8 mouse cellular contexts compared by ENCODE assay signal in the genomic region with DNA sequence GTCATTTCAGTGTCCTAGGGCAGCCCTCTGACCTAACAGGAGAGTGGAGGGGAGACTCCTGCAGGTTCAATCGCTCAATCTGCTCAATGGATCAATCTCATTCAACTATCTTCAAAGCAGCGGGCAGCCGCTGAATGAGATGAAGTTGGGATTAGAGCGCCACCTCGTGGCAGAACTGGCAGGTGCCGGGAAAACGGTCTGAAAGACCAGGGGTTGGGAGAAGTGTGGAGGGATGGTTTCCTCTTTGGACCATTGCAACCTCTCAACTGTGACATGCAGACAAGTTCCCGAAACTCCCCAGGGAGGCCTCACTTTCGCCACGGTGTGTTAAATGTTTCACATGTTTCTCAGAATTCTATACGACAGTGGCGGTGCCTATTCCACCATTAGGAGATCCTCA. TPM values are rescaled to one million over a fixed set of nuclear protein-coding genes. Genes with fewer than 3 reads are reported as not detected.
DNase-seq lines count a peak whose midpoint lies in the region; ATAC-seq and TF ChIP-seq lines count a peak whose summit lies in the region.

No protein-coding gene starts in this region.

- H3K4me3 ChIP-seq in hindbrain, postnatal 0 days (ENCODE audit: low read length) = no peak overlapping the region
- H3K4me3 ChIP-seq in small intestine, adult 2 months (ENCODE audit: low read depth, low read length) = peak overlapping the region; percentile 14; the same call in 1 of the 2 replicates

- no peaks in the 10 kb centered on the region for H3K4me1 ChIP-seq in hindbrain, postnatal 0 days (ENCODE audit: insufficient read depth, low read length)
- peaks cover 9% of the 10 kb centered on the region for H3K4me1 ChIP-seq in small intestine, adult 2 months (ENCODE audit: control insufficient read depth, insufficient read depth, insufficient read length, low read length)

- H3K4me2 ChIP-seq in hindbrain, postnatal 0 days (ENCODE audit: low read depth, low read length) = no peak overlapping the region

- ATAC-seq in hindbrain, postnatal 0 days = no peak
- ATAC-seq in activated CD4-positive, CD25-positive, alpha-beta regulatory T cell, adult 4 months = no peak

- no peak for TF ChIP-seq POLR2A in small intestine, adult 2 months (IDR thresholded peaks at IDR 0.05; ENCODE audit: low read depth, low read length)

- no peaks in the 10 kb centered on the region for H3K9me3 ChIP-seq in hindbrain, postnatal 0 days (ENCODE audit: low read length)

- peaks cover 36% of the 10 kb centered on the region for H3K36me3 ChIP-seq in hindbrain, postnatal 0 days (ENCODE audit: insufficient read depth, low read length)
- peaks cover 27% of the 10 kb centered on the region for H3K36me3 ChIP-seq in small intestine, adult 2 months (ENCODE audit: control insufficient read depth, insufficient read depth, low read length)

- no peak overlapping the region for H3K9ac ChIP-seq in hindbrain, postnatal 0 days (replicated peaks; ENCODE audit: low read length)

- H3K27me3 ChIP-seq in hindbrain, postnatal 0 days (ENCODE audit: insufficient read depth, low read length) = no peaks in the 10 kb centered on the region
- H3K27me3 ChIP-seq in small intestine, adult 2 months (ENCODE audit: control insufficient read depth, insufficient read depth, low read length) = no peaks in the 10 kb centered on the region

- peak; percentile 91 for TF ChIP-seq CTCF in hindbrain, postnatal 0 days (IDR thresholded peaks at IDR 0.05; ENCODE audit: low read depth)
- TF ChIP-seq CTCF in small intestine, adult 2 months (IDR thresholded peaks at IDR 0.05; ENCODE audit: extremely low read depth, insufficient read length, insufficient replicate concordance, low read depth, low read length) = peak; percentile 91

- intact Hi-C loops in left cerebral cortex, postnatal 25 days (cut with DNase I) = loop anchor here (1.0 to 5.0 kb wide), 2 partner anchors 35 to 54 kb away; no protein-coding TSS in a partner anchor

- no peak overlapping the region for H3K27ac ChIP-seq in hindbrain, postnatal 0 days
- H3K27ac ChIP-seq in small intestine, adult 2 months (ENCODE audit: insufficient read depth, low read depth, low read length) = peak overlapping the region; percentile 86; the same call in 1 of the 2 replicates

- 10% methylated on average over 12 of the region's 12 CpGs for WGBS in hindbrain, postnatal 0 days
- WGBS in small intestine, adult 2 months = 14% methylated on average over 12 of the region's 12 CpGs

- peak; percentile 60 for DNase-seq in Muller cell, postnatal 12 days (ENCODE audit: inconsistent ontology term)
- DNase-seq in cerebellum, adult 18-20 months = peak; percentile 79 to 86
- peak; percentile 85 for DNase-seq in gastrocnemius, adult 18-20 months (ENCODE audit: low spot score)
- DNase-seq in hindbrain, postnatal 0 days (ENCODE audit: low spot score) = peak; percentile 92
- peak; percentile 85 to 86 for DNase-seq in left cerebral cortex, postnatal 25 days (ENCODE audit: low spot score in 2 of 2)
- peak; percentile 89 for DNase-seq in mesoderm, embryonic 11.5 days (ENCODE audit: low read depth, low spot score)

RNA-seq across cellular contexts. Expression of gene Atp6v1g2, which starts 1.4 kb away (rescaled TPM):
- 1 to 10 TPM; 1.1 to 1.8 TPM for total RNA-seq in gastrocnemius, adult 18-20 months (2021)
- total RNA-seq in hindbrain, postnatal 0 days (2014; rRNA removed) = 91.0 and 114 TPM in 2 replicates
- 180 and 183 TPM in 2 replicates for polyA plus RNA-seq in hindbrain, postnatal 0 days (2015; fragmentation: Nextera tagmentation; extraction: Ambion mirVana)
- 100 to 1,000 TPM; 514 to 578 TPM for total RNA-seq in left cerebral cortex, postnatal 25 days (2021)
- polyA plus RNA-seq in small intestine, adult 2 months (2012; rRNA removed) = 1.0 and 2.8 TPM in 2 replicates
- polyA plus RNA-seq in activated CD4-positive, CD25-positive, alpha-beta regulatory T cell, adult 4 months (2017; shearing (Covaris generic)) = 1 to 10 TPM; 2.3 to 4.0 TPM

RNA-seq across cellular contexts. Expression of gene Nfkbil1, which starts 3.5 kb away (rescaled TPM):
- total RNA-seq in gastrocnemius, adult 18-20 months (2021) = 1 to 10 TPM; 7.0 to 7.2 TPM
- 15.5 and 15.9 TPM in 2 replicates for total RNA-seq in hindbrain, postnatal 0 days (2014; rRNA removed)
- 11.4 and 12.9 TPM in 2 replicates for polyA plus RNA-seq in hindbrain, postnatal 0 days (2015; fragmentation: Nextera tagmentation; extraction: Ambion mirVana)
- 10 to 100 TPM; 11.7 to 12.8 TPM for total RNA-seq in left cerebral cortex, postnatal 25 days (2021)
- 13.7 and 36.3 TPM in 2 replicates for polyA plus RNA-seq in small intestine, adult 2 months (2012; rRNA removed)
- polyA plus RNA-seq in activated CD4-positive, CD25-positive, alpha-beta regulatory T cell, adult 4 months (2017; shearing (Covaris generic)) = 1 to 10 TPM; 3.4 to 4.4 TPM

RNA-seq across cellular contexts. Expression of gene Ddx39b, which starts 9.5 kb away (rescaled TPM):
- 10 to 100 TPM; 83.5 to 83.8 TPM for total RNA-seq in gastrocnemius, adult 18-20 months (2021)
- total RNA-seq in hindbrain, postnatal 0 days (2014; rRNA removed) = 259 and 266 TPM in 2 replicates
- polyA plus RNA-seq in hindbrain, postnatal 0 days (2015; fragmentation: Nextera tagmentation; extraction: Ambion mirVana) = 326 and 341 TPM in 2 replicates
- total RNA-seq in left cerebral cortex, postnatal 25 days (2021) = 100 to 1,000 TPM; 207 to 209 TPM
- polyA plus RNA-seq in small intestine, adult 2 months (2012; rRNA removed) = 95.6 and 194 TPM in 2 replicates
- 100 to 1,000 TPM; 200 to 247 TPM for polyA plus RNA-seq in activated CD4-positive, CD25-positive, alpha-beta regulatory T cell, adult 4 months (2017; shearing (Covaris generic))

RNA-seq across cellular contexts. Expression of gene Gm16181, which starts 11.4 kb away (rescaled TPM):
- total RNA-seq in gastrocnemius, adult 18-20 months (2021) = not detected
- total RNA-seq in hindbrain, postnatal 0 days (2014; rRNA removed) = not detected in 2 replicates
- polyA plus RNA-seq in hindbrain, postnatal 0 days (2015; fragmentation: Nextera tagmentation; extraction: Ambion mirVana) = 0.40 TPM in 1 of 2 replicates, not detected in the other
- not detected for total RNA-seq in left cerebral cortex, postnatal 25 days (2021)
- polyA plus RNA-seq in small intestine, adult 2 months (2012; rRNA removed) = 0.22 TPM in 1 of 2 replicates, not detected in the other
- polyA plus RNA-seq in activated CD4-positive, CD25-positive, alpha-beta regulatory T cell, adult 4 months (2017; shearing (Covaris generic)) = 1 to 10 TPM in 1 of 2 experiments, not detected in 1; 1.8 TPM

RNA-seq across cellular contexts. Expression of gene Lta, which starts 26.9 kb away (rescaled TPM):
- under 1 TPM; 0.43 to 0.48 TPM for total RNA-seq in gastrocnemius, adult 18-20 months (2021)
- total RNA-seq in hindbrain, postnatal 0 days (2014; rRNA removed) = 0.47 TPM in 1 of 2 replicates, not detected in the other
- 0.85 and 1.3 TPM in 2 replicates for polyA plus RNA-seq in hindbrain, postnatal 0 days (2015; fragmentation: Nextera tagmentation; extraction: Ambion mirVana)
- total RNA-seq in left cerebral cortex, postnatal 25 days (2021) = under 1 TPM; 0.34 to 0.39 TPM
- 0.47 and 0.66 TPM in 2 replicates for polyA plus RNA-seq in small intestine, adult 2 months (2012; rRNA removed)
- polyA plus RNA-seq in activated CD4-positive, CD25-positive, alpha-beta regulatory T cell, adult 4 months (2017; shearing (Covaris generic)) = 10 to 100 TPM; 70.5 to 90.5 TPM

Comparison
In these comparisons a context has a peak if more than half of its experiments do, and no peak if none do; other contexts are left out.
1. RNA of gene Atp6v1g2, which starts 1.4 kb away (total RNA-seq): 514 to 578 TPM in left cerebral cortex, postnatal 25 days and 91.0 to 114 TPM in hindbrain, postnatal 0 days; 1.1 to 1.8 TPM in gastrocnemius, adult 18-20 months; every median in the first group is over 10 times any median in the second.
2. Peak in every context shown above with its lines, with median percentiles within 50 percentile points of each other: DNase-seq.